Mouse (Mus musculus) heart, adult 2 months (tissue): ENCODE results near the gene Ctdnep1.

Source experiments
- CTCF ChIP-seq: fragments of 200-600 bp; IDR thresholded peaks from 2 replicates; pipeline ENCODE4 v1.8.1; 2022; ENCODE audit warnings: antibody characterized with exemption, mild to moderate bottlenecking, moderate library complexity
- POLR2A ChIP-seq: fragments of 200-500 bp; IDR thresholded peaks from 2 replicates; pipeline ENCODE4 v1.6.1; 2011; ENCODE audit warnings: mild to moderate bottlenecking, low read depth, low read length, control low read depth; ENCODE audit not compliant: insufficient read depth

GRCm38 (mm10) chr11:70026689-70027088 lies 45.7 kb downstream of the Ctdnep1 start:
- no peak for TF ChIP-seq CTCF
- TF ChIP-seq POLR2A, result no peak
